Mouse (Mus musculus) gonadal fat pad, adult 2 months (tissue): ENCODE results near the gene Gm6588. TPM values are rescaled to one million over a fixed set of nuclear protein-coding genes. Genes with fewer than 3 reads are reported as not detected.
"Not testable (repeated sequence)": the region's sequence is repeated elsewhere in the genome, so short reads cannot be mapped to it uniquely, and the experiment has no call there.

Source experiments
- DNase-seq: peaks from one replicate; pipeline ENCODE4 v3.0.0-alpha.2; 2012; ENCODE audit warnings: low read depth
- polyA plus RNA-seq: library from polyadenylated mRNA; depleted of rRNA; stranded (reverse); fragments of >200 nt; gene quantifications from 2 replicates; pipeline ENCODE4 v1.2.3, GENCODE M21; 2012; rRNA removed

Gm6588 gene
- 0.04 and 0.06 TPM in 2 replicates for polyA plus RNA-seq

DNA sequence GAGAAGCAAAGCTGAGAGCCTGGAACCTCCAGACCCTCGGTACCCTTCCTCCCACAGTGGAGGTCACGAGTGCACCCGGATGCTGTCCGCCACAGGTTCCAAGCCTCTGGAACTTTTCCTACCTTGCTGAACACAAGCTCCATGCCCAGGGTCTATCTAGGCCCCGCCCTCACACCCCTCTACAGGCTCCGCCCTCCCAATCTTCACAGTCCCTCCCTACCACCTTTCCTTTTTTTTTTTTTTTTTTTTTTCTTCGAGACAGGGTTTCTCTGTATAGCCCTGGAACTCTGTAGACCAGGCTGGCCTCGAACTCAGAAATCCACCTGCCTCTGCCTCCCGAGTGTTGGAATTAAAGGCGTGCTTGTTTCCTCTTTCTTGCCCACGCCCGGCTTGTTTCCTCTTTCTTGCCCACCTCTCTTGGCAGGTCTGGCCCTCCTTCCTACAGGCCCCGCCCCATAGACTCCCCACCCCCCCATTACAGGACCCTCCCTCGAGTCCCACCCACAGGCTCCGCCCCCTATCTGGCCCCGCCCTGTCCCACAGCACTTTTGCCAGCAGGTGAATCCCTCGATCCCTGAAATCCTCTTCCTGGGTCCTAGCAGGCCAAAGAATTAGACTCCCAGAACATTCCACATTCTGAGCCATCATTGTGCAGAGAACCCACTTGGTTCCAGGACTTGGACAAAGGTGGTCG, at the start of gene Gm6588:
TSS of gene Gm6588 (plus strand) at position 680 of the 694 bp plus-strand sequence.
- no peak for DNase-seq

DNA sequence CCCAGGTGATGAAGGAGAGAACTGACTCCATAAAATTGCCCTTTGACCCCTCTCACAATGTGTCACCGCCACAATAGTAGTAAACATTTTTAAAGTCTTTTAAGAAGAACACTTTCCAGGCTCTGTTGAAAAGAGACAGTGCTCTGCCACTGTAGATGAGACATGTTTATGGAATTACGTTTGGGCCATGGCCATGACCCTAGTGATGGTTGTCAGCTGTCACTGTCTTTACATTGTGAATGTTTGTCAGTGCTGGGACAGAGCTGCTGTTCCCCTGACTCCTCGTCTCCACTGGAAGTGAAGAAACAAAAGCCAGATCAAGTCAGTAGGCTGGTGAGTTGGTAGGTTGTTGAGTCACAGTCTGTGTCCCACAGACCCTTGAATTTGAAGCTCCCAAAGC, 46.8 kb upstream of the Gm6588 start:
- no peak for DNase-seq

DNA sequence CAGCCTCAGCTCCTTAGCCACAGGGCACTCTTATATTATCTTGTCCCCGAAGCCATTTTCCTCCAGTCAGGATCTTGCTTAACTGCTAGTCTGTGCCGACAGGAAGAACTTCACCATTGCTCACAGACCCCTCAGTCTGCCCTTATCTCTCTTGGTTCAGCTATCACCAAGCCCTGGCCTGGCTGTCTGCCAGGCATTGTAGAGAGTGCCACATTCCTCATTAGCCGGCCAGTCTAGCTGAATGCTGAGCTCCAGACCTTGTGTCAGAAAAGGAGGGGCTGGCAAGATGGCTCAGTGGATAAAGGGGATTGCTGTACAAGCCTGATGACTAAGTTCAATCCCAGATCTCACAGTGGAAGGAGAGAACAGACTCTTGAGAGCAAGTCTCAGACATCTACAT, 43.2 kb upstream of the Gm6588 start:
- no peak for DNase-seq

DNA sequence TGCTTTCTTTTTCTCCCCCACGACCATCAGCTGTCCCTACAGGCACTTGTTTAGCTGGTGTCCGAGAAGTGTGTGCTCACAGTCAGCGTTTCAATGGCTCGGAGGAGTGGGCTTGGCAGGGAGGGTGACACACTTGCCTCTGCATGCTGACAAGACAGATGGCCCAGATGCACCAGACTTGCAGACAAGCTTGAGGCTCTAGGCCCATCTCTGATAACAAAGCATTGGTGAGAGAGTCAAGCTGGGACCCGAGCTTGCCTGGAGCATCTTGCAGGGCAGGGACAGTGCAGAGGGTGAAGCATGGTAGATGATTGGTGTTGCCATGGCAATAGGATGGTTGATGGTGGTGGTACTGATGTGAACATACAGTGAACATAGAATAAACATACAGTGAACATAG, 40.0 kb upstream of the Gm6588 start:
- no peak for DNase-seq

DNA sequence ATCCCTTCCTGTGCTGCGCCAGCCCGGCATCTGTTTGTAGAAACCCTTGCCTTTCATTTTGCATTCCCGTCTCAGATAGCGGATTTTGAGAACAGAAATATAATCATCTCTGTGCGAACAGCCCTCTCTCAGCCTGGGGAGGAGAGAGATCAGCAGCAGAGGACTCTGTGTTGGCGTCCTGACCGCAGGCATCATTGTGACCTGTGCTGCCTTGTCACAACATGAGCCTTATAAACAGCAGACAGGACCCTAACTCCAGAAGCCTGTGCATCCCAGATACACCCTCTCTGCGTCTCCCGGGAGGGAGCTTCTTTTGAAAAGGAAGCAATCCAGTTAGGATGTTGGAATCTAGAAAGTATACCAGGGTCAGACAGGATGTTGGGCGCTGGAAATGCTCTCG, 38.2 kb upstream of the Gm6588 start:
- DNase-seq = no peak

DNA sequence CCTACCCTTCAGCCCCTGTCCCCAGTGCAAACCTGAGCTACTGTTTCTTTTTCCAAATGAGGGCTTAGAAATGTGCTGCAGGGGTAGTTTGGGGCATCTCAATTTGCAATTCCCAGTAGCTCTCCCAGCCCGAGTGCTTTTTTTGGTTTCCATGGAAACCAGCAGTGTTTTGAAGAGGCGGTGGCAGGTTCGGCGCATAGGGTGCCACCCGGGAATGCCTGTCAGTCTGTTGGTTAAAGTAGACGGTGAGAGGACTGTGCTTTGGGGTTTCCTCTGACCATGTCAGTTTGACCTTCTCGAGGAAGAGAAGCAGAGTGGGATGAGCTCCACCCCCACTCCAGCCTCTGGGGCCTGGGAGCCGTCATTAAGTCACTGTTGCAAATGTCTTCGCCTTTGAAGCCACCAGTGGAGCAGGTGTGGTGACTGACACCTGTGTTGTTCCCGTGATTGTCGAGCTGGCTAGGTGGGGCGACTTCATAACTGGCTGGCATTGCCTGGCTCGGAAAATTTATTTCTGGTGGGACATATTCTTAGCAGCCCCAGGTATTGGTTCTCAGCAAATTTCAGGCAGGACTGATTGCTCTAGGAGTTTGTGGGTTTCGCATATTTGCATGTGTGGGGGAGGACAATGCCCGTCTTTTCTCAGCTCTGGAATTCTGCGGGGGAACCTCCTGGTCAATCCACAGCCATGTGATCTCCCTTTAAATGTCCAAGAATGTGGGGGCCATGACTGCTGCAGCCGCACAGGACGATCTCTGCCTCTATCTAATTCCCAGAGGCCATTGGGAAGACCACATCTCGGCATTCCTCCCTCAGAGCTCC, 37.5 kb upstream of the Gm6588 start:
- DNase-seq = no peak

DNA sequence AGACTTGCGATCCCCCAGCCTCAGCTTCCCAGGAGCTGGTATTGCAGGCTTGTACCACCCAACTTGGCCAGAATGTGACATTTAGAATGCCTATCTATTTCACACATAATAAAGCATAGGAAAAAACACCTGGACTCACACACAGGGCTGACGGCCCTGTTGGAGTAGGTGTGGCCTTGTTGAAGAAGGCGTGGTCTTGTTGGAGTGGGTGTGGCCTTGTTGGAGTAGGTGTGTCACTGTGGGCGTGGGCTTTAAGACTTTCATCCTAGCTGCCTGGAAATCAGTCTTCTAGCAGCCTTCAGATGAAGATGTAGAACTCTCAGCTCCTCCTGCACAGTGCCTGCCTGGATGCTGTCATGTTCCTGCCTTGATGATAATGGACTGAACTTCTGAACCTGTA, 36.4 kb upstream of the Gm6588 start:
- not testable (repeated sequence) for DNase-seq

DNA sequence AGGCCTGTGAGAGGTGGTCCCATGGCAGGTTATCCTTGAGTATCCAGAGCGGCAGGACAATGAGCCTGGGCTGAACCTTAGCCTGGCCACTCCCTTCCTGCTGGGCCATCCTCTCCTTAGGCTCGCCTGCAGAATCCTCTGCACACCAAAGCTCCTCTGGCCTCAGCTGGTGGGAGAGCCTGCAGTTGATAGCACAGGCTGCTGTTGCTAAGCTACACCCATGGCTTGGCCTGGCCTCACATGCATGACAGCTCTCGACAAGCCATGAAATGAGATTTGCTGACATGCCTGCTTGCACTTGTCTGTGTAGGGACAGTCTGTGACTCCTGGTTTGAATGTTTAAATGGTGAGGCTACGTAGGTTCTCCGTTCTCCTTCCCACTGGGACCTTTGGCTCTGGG, 32.6 kb upstream of the Gm6588 start:
- DNase-seq = no peak

DNA sequence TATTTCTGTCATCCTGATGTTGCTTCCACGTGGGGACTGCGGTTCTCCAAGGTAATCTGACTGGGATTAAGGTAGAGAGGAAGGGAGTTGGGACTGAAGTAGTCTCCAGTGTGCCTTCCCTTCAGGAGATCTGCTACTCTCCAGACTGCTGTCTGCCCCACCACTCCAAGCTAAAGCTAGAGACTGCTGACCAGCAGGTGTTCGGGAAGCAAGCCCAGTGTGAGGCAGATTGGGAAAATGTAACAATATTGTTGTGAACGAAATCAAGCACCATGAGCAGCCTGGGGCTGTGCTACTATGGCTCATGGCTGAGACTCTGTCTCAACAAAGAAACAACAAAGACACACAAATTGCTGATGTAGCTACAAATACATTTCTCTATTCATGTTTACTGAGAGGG, 31.2 kb upstream of the Gm6588 start:
- no peak for DNase-seq

DNA sequence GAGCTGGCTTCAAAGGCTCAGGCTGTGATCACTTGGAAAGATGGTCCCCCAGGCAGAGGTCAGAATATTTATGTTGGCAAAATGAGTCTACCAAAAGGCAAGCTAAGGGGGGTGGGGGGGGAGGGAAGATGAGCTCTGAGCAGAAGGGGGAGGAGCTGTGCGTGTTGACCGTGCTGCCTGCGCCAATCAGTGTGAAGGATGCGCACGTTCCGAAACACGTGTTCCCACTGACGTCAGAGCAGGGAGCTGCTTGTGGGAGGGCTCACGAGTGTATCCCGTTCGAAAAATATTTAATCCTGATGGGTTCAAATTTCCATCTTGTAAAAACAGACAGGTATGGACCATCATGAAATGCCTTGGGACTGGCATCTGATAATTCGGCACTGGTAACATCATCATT, 29.7 kb upstream of the Gm6588 start:
- DNase-seq = no peak

DNA sequence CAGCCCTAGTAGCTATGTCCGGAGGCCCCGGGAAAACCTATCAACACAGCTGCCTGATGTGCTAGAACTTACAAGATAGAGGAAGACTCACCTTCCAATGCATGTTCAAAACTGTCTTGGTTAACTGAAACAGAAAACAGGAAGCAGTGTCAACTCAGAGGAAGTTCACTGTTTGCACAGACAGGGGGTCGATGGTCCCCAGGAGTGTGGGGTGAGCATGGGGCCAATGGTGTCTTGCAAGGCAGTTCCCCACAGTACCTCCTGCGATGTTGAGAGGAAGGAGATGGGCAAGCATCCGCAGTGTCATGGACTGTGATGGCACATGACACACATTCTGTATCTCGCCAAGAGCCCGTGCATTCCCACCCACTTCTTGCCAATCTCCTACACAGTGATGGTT, 22.6 kb upstream of the Gm6588 start:
- no peak for DNase-seq

DNA sequence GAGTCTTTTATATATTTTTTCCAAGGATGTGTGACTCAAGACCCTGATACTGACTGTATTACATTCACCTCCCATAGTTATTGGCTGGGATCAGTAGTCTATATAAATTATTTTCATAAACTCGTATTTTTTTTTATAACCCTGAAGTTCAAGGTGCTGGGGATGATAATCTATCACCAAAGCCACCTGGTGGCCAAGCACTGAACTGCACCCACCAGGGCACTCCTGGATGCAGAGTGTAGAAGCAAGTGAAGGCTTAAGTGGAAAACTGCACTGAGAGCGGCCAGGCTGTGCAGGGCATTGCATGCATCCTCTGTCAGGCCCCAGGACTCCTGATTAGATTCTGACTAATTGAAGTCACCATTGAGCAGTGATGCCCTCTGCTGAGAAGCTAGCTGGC, 21.9 kb upstream of the Gm6588 start:
- no peak for DNase-seq

DNA sequence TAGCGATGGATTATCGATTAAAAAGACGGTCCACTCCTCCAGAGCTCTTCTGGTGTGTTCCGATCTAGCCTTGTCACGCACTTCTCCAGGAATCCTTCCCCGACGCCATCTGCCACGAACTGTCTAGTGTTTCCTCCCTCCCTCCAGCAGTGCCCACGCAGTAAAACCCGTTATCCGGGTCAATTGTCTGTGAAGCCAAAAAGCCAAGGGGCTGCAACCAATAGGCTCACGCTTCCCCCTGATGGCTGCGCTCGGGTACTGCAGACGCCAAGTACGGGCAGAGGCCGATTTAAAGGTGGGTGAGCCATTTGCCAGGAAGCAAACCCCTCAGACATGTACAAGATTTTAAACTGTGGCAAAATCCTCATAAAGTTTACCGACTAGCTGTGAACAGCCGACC, 20.3 kb upstream of the Gm6588 start:
- DNase-seq = no peak

DNA sequence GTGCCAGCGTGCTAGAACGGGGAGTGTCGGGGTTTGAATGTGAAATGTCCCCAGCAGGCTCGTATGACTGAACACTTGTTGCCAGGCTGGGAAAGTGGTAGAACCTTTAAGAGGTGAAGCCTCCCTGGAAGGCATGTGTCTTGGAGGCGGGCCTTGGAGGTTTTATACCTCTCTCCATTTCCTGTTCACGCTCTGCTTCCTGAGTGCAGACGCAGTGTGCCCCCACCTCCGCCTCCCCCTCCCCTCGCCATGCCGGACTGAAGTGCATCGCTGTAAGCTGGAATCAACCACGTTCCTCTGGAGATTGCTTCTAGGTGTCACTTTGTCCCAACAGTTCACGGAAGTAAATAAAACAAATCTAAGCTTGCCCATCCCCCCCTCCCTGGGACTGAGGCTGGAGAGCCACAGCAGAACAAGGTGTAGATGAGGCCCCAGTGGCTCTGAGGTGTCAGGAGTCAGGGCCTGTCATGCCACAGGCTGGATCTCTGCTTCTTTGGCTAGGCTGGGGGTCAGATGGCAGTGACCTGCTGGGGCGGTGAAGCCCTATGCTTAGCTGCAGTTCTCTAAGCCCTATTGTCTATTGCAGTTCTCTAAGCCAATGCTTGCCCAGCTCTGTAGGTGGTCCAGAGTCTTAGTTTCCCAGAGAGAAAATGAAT, 18.0 kb upstream of the Gm6588 start:
- no peak for DNase-seq

DNA sequence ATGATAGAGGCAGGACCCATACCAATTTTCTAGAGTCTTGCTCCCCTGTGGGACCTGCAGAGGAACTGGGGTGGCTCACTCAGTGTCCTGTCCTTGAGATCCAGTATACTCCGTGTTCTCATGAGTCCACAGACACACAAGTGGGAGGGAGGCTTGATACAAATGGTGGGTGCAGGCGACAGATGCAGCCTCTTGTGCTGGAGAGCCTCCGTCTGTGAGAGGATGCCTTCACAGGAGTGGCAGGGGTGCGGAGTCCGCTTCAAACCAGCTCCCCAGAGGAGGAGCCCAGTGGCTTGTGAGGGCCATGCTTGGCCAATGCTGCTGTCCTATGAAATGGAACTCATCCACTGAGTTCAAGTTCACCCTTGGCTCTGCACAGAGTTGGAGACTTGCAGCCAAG, 17.2 kb upstream of the Gm6588 start:
- DNase-seq = no peak

DNA sequence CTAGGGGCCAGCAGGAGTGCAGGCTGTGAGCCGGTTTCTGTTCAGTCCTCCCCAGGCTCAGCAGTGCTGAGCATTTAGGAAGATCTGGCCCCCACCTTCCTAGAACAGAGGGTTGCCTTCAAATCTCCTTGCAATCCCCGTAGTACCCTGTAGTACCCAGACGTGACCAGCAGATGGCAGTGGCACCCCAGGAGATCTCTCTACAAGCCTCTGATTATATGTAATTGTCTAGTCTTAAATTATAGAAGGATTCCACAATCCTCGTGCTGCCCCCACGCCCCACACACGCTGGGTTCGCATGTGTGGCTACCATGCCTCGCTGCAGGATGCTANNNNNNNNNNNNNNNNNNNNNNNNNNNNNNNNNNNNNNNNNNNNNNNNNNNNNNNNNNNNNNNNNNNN, 16.2 kb upstream of the Gm6588 start:
- no peak for DNase-seq

DNA sequence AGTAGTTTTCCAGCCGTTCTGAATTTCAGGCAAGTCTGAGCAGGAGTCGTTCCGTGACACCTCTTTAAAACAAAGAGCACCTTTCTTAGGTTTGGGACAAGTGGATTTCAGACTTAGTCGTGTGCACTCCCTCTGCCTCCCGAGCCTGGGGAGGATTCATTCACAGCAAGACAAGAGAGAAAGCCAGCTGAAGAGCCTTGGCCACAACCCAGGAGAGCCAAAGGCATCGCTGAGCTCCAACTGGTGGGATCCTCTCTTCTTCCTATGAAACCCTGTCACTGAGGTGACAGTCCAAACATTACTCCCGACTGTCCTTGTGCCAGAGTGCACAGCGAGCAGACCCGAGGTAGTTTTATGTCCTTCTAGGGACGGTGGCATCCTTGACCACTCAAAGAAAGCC, 10.7 kb upstream of the Gm6588 start:
- peak; percentile 24 for DNase-seq

DNA sequence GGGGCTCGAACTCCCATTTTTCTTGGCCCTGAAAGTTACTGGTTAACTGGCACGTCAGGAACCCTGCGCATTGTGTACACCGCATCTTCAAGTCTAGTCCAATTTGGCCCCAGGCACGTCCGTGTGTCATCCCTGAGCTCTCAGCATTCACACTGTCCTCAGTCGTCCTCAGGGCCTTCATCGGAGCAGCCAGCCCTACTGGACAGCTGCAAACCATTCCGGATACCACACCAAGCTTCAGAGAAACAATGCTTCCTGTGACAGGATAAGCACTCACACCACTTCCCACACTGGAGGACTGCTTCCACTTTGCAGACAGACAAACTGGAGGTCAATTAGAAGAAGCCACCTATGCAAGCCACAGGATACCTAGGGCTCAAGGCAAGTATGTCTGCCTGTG, 3.9 kb downstream of the Gm6588 start:
- no peak for DNase-seq

DNA sequence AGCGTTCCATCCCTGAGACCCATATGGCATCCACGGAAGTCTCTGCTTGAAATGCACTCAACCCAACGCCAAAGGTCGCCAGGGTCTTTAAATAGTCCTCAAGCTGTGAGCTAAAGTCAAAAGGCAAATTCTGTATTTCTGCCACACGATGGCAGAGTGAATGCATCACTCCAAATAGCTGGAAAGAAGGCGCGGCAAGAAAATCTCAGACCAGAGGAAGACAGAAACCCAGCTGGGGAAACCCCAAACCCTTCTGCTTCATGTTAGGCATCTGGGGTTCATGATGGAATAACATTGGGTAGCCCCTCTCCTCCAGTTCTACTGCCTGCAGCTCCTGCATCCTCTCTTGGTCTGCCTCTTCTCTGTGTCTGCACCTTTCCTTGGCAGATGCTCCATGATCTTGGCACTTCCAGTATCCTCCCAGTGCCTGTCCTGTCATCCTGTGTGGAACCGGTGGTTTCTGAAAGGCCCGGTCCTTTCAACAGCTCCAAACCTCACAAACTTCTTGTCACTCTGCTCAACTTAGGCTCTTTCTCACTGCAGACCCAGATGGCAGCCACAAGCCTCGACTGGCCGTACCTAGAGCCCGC, 5.8 kb downstream of the Gm6588 start:
- no peak for DNase-seq

DNA sequence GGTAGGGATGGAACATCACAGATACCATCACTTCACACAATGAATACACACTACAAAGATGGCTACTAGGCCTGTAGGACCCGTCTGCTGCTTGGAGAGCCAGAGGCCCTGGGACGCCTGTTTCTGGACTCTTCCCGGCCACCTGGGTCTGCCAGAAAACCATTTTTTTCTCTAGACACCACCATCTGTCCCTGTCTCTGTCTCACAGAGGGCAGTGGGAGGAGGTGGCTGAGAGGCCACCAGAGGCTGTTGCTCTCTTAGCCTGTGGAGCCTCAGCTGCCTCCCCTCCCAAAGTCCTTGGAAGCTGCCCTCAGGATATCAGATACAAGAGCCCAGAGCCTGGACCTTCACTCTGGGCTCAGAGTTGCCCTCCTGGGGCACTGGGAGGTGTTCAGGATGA, 10.7 kb downstream of the Gm6588 start:
- DNase-seq = no peak

DNA sequence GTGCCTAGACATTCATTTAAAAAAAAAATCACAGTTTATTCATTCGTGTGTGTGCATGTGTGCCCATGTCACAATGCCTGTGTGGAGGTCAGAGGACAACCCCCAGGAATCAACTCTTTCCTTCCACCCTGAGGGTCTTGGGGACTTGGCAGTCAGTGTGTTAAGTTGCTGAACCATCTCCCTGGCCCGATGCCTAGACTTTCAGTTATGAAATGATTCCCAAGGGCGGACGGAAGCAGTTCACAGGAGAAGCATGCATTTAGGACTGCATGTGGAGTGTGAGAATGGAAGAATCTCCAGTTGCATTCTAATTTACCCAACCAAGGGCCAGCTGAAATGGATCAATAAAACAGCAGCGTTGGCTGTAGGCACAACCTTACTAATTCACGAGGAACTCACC, 17.1 kb downstream of the Gm6588 start:
- peak; percentile 41 for DNase-seq

DNA sequence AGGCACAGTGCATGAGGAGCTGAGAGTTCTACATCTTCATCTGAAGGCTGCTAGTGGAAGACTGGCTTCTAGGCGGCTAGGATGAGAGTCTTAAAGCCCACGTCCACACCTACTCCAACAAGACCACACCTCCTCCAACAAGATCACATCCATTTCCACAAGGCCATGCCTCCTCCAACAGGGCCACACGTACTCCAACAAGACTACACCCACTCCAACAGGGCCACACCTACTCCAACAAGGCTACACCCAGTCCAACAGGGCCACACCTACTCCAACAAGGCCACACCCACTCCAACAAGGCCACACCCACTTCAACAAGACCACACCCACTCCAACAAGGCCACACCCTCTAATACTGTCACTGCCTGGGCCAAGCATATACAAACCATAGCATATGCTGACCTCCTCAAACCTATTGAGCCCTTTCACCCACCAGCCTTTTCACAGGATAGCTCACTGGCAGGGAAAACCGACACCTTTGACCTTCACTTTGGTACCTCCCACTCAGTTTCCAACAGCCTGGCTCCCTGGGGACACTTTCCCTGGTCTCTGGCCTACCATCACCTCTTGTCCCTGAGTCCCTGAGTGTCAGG, 19.9 kb downstream of the Gm6588 start:
- no peak for DNase-seq
